Mouse (Mus musculus): ENCODE results near the gene Trabd2b. TPM values are rescaled to one million over a fixed set of nuclear protein-coding genes. Genes with fewer than 3 reads are reported as not detected.

Trabd2b gene
- polyA plus RNA-seq, 1 experiment from 2014 or later, result 5.7 TPM

GRCm38 (mm10) chr4:114454016-114454415, 47.5 kb downstream of the Trabd2b start:
- H3K27me3 ChIP-seq (ENCODE audit: insufficient read depth, low read length), result no peaks in the 10 kb centered on the region
- peak; percentile 89 for ATAC-seq (ENCODE audit: low FRiP score, low TSS enrichment)
- 48% methylated on average over 4 of the region's 4 CpGs for WGBS
- H3K27ac ChIP-seq (ENCODE audit: low read length), result peak overlapping the region; percentile 78
- no peaks in the 10 kb centered on the region for H3K9me3 ChIP-seq (ENCODE audit: low read length)
- H3K9ac ChIP-seq (replicated peaks; ENCODE audit: low read length), result no peak overlapping the region
- H3K4me2 ChIP-seq (replicated peaks; ENCODE audit: low read depth, low read length), result no peak overlapping the region
- H3K36me3 ChIP-seq (ENCODE audit: insufficient read depth, low read length), result no peaks in the 10 kb centered on the region
- peaks cover 24% of the 10 kb centered on the region for H3K4me1 ChIP-seq (ENCODE audit: insufficient read depth, low read length)
- no peak overlapping the region for H3K4me3 ChIP-seq (ENCODE audit: low read length)

- no peak overlapping the region for H3K9ac ChIP-seq (replicated peaks; ENCODE audit: low read length)
- peak; percentile 50 for ATAC-seq (ENCODE audit: low FRiP score, low TSS enrichment)
- WGBS, result 63% methylated on average over 3 of the region's 3 CpGs
Measured at GRCm38 (mm10) chr4:114454495-114455186, 48.1 kb downstream of the Trabd2b start.

GRCm38 (mm10) chr4:114457111-114457510, 50.6 kb downstream of the Trabd2b start:
- no peak overlapping the region for H3K27ac ChIP-seq (ENCODE audit: low read length)
- no peak for ATAC-seq (ENCODE audit: low FRiP score, low TSS enrichment)
- no peaks in the 10 kb centered on the region for H3K9me3 ChIP-seq (ENCODE audit: low read length)
- no peaks in the 10 kb centered on the region for H3K36me3 ChIP-seq (ENCODE audit: insufficient read depth, low read length)
- 80% methylated on average over 2 of the region's 2 CpGs for WGBS
- no peak overlapping the region for H3K4me2 ChIP-seq (replicated peaks; ENCODE audit: low read depth, low read length)
- H3K4me3 ChIP-seq (ENCODE audit: low read length), result no peak overlapping the region
- H3K9ac ChIP-seq (replicated peaks; ENCODE audit: low read length), result no peak overlapping the region
- no peaks in the 10 kb centered on the region for H3K27me3 ChIP-seq (ENCODE audit: insufficient read depth, low read length)
- H3K4me1 ChIP-seq (ENCODE audit: insufficient read depth, low read length), result peaks cover 22% of the 10 kb centered on the region

More at GRCm38 (mm10) chr4:114454495-114455186, 48.1 kb downstream of the Trabd2b start:
- peak overlapping the region; percentile 78 for H3K27ac ChIP-seq (ENCODE audit: low read length)
- H3K27me3 ChIP-seq (ENCODE audit: insufficient read depth, low read length), result no peaks in the 10 kb centered on the region
- no peaks in the 10 kb centered on the region for H3K9me3 ChIP-seq (ENCODE audit: low read length)
- H3K4me3 ChIP-seq (ENCODE audit: low read length), result no peak overlapping the region
- no peak overlapping the region for H3K4me2 ChIP-seq (replicated peaks; ENCODE audit: low read depth, low read length)
- H3K4me1 ChIP-seq (ENCODE audit: insufficient read depth, low read length), result peaks cover 27% of the 10 kb centered on the region
- H3K36me3 ChIP-seq (ENCODE audit: insufficient read depth, low read length), result no peaks in the 10 kb centered on the region

- H3K9me3 ChIP-seq (ENCODE audit: low read length), result no peaks in the 10 kb centered on the region
- WGBS, result 54% methylated on average over 5 of the region's 5 CpGs
- no peak overlapping the region for H3K9ac ChIP-seq (replicated peaks; ENCODE audit: low read length)
- H3K4me3 ChIP-seq (ENCODE audit: low read length), result no peak overlapping the region
- no peaks in the 10 kb centered on the region for H3K27me3 ChIP-seq (ENCODE audit: insufficient read depth, low read length)
- ATAC-seq (ENCODE audit: low FRiP score, low TSS enrichment), result no peak
- no peaks in the 10 kb centered on the region for H3K36me3 ChIP-seq (ENCODE audit: insufficient read depth, low read length)
- H3K4me2 ChIP-seq (replicated peaks; ENCODE audit: low read depth, low read length), result no peak overlapping the region
- H3K4me1 ChIP-seq (ENCODE audit: insufficient read depth, low read length), result peaks cover 11% of the 10 kb centered on the region
- no peak overlapping the region for H3K27ac ChIP-seq (ENCODE audit: low read length)
Measured at GRCm38 (mm10) chr4:114459591-114459990, 53.1 kb downstream of the Trabd2b start.

- no peaks in the 10 kb centered on the region for H3K27me3 ChIP-seq (ENCODE audit: insufficient read depth, low read length)
- WGBS, result 67% methylated on average over 5 of the region's 5 CpGs
- no peak overlapping the region for H3K9ac ChIP-seq (replicated peaks; ENCODE audit: low read length)
- no peaks in the 10 kb centered on the region for H3K36me3 ChIP-seq (ENCODE audit: insufficient read depth, low read length)
- H3K4me3 ChIP-seq (ENCODE audit: low read length), result no peak overlapping the region
- H3K4me1 ChIP-seq (ENCODE audit: insufficient read depth, low read length), result peaks cover 3% of the 10 kb centered on the region; the same call in 1 of the 2 replicates
- H3K9me3 ChIP-seq (ENCODE audit: low read length), result no peaks in the 10 kb centered on the region
- no peak for ATAC-seq (ENCODE audit: low FRiP score, low TSS enrichment)
- H3K4me2 ChIP-seq (replicated peaks; ENCODE audit: low read depth, low read length), result no peak overlapping the region
- no peak overlapping the region for H3K27ac ChIP-seq (ENCODE audit: low read length)
Measured at GRCm38 (mm10) chr4:114460401-114460800, 53.9 kb downstream of the Trabd2b start.

GRCm38 (mm10) chr4:114461093-114461492, 54.6 kb downstream of the Trabd2b start:
- H3K4me3 ChIP-seq (ENCODE audit: low read length), result no peak overlapping the region
- H3K9me3 ChIP-seq (ENCODE audit: low read length), result no peaks in the 10 kb centered on the region
- no peak overlapping the region for H3K27ac ChIP-seq (ENCODE audit: low read length)
- peaks cover 3% of the 10 kb centered on the region; the same call in 1 of the 2 replicates for H3K4me1 ChIP-seq (ENCODE audit: insufficient read depth, low read length)
- no peaks in the 10 kb centered on the region for H3K27me3 ChIP-seq (ENCODE audit: insufficient read depth, low read length)
- ATAC-seq (ENCODE audit: low FRiP score, low TSS enrichment), result no peak
- 74% methylated on average over 5 of the region's 5 CpGs for WGBS
- no peak overlapping the region for H3K4me2 ChIP-seq (replicated peaks; ENCODE audit: low read depth, low read length)
- H3K36me3 ChIP-seq (ENCODE audit: insufficient read depth, low read length), result no peaks in the 10 kb centered on the region
- H3K9ac ChIP-seq (replicated peaks; ENCODE audit: low read length), result no peak overlapping the region

GRCm38 (mm10) chr4:114465641-114466040, 59.1 kb downstream of the Trabd2b start:
- ATAC-seq (ENCODE audit: low FRiP score, low TSS enrichment), result no peak

GRCm38 (mm10) chr4:114467371-114468094, 61.0 kb downstream of the Trabd2b start:
- H3K9me3 ChIP-seq (ENCODE audit: low read length), result no peaks in the 10 kb centered on the region
- H3K9ac ChIP-seq (replicated peaks; ENCODE audit: low read length), result no peak overlapping the region
- 44% methylated on average over 6 of the region's 6 CpGs for WGBS
- ATAC-seq (ENCODE audit: low FRiP score, low TSS enrichment), result peak; percentile 43; the same call in 1 of the 2 replicates
- no peak overlapping the region for H3K4me2 ChIP-seq (replicated peaks; ENCODE audit: low read depth, low read length)
- H3K36me3 ChIP-seq (ENCODE audit: insufficient read depth, low read length), result no peaks in the 10 kb centered on the region
- H3K27me3 ChIP-seq (ENCODE audit: insufficient read depth, low read length), result no peaks in the 10 kb centered on the region
- H3K4me3 ChIP-seq (ENCODE audit: low read length), result no peak overlapping the region
- H3K4me1 ChIP-seq (ENCODE audit: insufficient read depth, low read length), result peaks cover 21% of the 10 kb centered on the region
- no peak overlapping the region for H3K27ac ChIP-seq (ENCODE audit: low read length)

More at GRCm38 (mm10) chr4:114465641-114466040, 59.1 kb downstream of the Trabd2b start:
- no peaks in the 10 kb centered on the region for H3K9me3 ChIP-seq (ENCODE audit: low read length)
- no peak overlapping the region for H3K27ac ChIP-seq (ENCODE audit: low read length)
- no peaks in the 10 kb centered on the region for H3K36me3 ChIP-seq (ENCODE audit: insufficient read depth, low read length)
- no peak overlapping the region for H3K4me2 ChIP-seq (replicated peaks; ENCODE audit: low read depth, low read length)
- H3K4me1 ChIP-seq (ENCODE audit: insufficient read depth, low read length), result peaks cover 15% of the 10 kb centered on the region
- WGBS, result 41% methylated on average over 2 of the region's 2 CpGs
- no peaks in the 10 kb centered on the region for H3K27me3 ChIP-seq (ENCODE audit: insufficient read depth, low read length)
- no peak overlapping the region for H3K4me3 ChIP-seq (ENCODE audit: low read length)
- H3K9ac ChIP-seq (replicated peaks; ENCODE audit: low read length), result no peak overlapping the region

- Histone ChIP-seq H3K36me3 (ENCODE audit: insufficient read depth, low read length) (no peaks in the 10 kb centered on the region), H3K27ac (ENCODE audit: low read length) (no peak overlapping the region), H3K4me3 (ENCODE audit: low read length) (no peak overlapping the region), H3K27me3 (ENCODE audit: insufficient read depth, low read length) (no peaks in the 10 kb centered on the region), H3K9ac (replicated peaks; ENCODE audit: low read length) (no peak overlapping the region), H3K4me2 (replicated peaks; ENCODE audit: low read depth, low read length) (no peak overlapping the region), H3K4me1 (ENCODE audit: insufficient read depth, low read length) (peaks cover 21% of the 10 kb centered on the region), H3K9me3 (ENCODE audit: low read length) (no peaks in the 10 kb centered on the region)
- WGBS, result 38% methylated on average over 7 of the region's 7 CpGs
- peak; percentile 16; the same call in 1 of the 2 replicates for ATAC-seq (ENCODE audit: low FRiP score, low TSS enrichment)
Measured at GRCm38 (mm10) chr4:114468095-114468429, 61.5 kb downstream of the Trabd2b start.

GRCm38 (mm10) chr4:114469881-114470280, 63.4 kb downstream of the Trabd2b start:
- ATAC-seq (ENCODE audit: low FRiP score, low TSS enrichment), result no peak
- Histone ChIP-seq H3K9ac (replicated peaks; ENCODE audit: low read length) (no peak overlapping the region), H3K27ac (ENCODE audit: low read length) (no peak overlapping the region), H3K27me3 (ENCODE audit: insufficient read depth, low read length) (no peaks in the 10 kb centered on the region), H3K9me3 (ENCODE audit: low read length) (no peaks in the 10 kb centered on the region), H3K4me1 (ENCODE audit: insufficient read depth, low read length) (peaks cover 21% of the 10 kb centered on the region), H3K4me3 (ENCODE audit: low read length) (no peak overlapping the region), H3K36me3 (ENCODE audit: insufficient read depth, low read length) (no peaks in the 10 kb centered on the region), H3K4me2 (replicated peaks; ENCODE audit: low read depth, low read length) (no peak overlapping the region)
- 83% methylated on average over 1 of the region's 1 CpGs for WGBS
